Mouse (Mus musculus): Measurements from ENCODE around the gene Mtor. TPM values are rescaled to one million over a fixed set of nuclear protein-coding genes. Genes with fewer than 3 reads are reported as not detected.

Mtor gene
- polyA plus RNA-seq, 1 experiment from 2014 or later = 23.8 TPM

DNA sequence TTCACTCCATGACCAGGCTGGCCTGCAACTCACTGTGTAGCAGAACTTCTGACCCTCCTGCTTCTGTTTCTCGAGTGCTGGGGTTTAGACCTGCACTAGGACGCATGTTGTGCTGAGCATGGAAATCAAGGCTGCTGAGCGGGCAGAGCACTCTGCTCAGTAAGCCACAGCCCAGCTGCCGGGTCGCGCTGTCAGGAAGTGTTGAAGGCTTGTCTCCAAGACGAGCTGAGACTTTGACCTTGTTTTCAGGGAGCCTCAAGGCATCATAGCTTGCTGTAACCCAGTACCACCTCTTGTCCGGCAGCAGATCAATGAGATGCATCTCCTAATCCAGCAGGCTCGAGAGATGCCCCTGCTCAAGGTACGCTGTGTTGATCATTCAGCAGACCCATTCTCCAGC is 121.7 kb downstream of the Mtor start:
- H3K36me3 ChIP-seq (replicated peaks) = peaks cover 94% of the 10 kb centered on the region
- H3K4me2 ChIP-seq = no peak overlapping the region
- no peaks in the 10 kb centered on the region for H3K27me3 ChIP-seq (replicated peaks)
- H3K27ac ChIP-seq = no peak overlapping the region
- H3K9me3 ChIP-seq = no peaks in the 10 kb centered on the region
- no peak overlapping the region for H3K9ac ChIP-seq
- 87% methylated on average over 10 of the region's 10 CpGs for WGBS
- no peaks in the 10 kb centered on the region for H3K4me1 ChIP-seq
- no peak overlapping the region for H3K4me3 ChIP-seq
- ATAC-seq (replicated peaks) = no peak

DNA sequence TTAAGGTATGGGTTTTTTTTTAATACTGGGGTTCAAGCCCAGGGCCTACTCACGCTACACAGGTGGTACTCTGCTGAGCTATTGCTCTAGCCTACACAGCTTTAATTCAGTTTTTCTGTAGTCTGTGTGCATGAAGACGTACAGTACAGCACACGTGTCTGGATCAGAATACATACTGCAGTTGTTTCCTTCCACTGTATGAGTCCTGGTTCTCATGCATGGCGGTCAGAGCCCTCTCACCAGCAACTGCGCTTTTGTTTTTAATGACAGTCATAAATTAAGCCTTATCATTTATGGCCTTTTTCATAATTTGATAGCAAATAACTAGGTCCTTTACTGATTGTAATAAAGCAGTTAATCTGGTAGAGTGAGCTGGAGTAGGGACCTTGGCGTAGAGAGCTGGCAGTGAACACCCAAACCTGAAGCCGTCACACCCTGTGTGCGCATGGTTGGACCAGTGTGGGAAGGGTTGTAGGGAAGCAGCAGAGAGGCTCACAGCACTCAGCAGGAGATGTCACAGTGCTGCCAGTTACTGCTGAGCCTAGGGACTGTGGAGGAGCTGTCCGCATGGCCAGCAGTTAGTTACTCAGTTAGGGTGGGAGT is 122.4 kb downstream of the Mtor start:
- Histone ChIP-seq H3K9ac (no peak overlapping the region), H3K4me2 (no peak overlapping the region), H3K9me3 (no peaks in the 10 kb centered on the region), H3K27ac (no peak overlapping the region), H3K27me3 (replicated peaks) (no peaks in the 10 kb centered on the region), H3K36me3 (replicated peaks) (peaks cover 94% of the 10 kb centered on the region), H3K4me1 (no peaks in the 10 kb centered on the region), H3K4me3 (no peak overlapping the region)
- 98% methylated on average over 9 of the region's 9 CpGs for WGBS
- ATAC-seq (replicated peaks) = no peak

DNA sequence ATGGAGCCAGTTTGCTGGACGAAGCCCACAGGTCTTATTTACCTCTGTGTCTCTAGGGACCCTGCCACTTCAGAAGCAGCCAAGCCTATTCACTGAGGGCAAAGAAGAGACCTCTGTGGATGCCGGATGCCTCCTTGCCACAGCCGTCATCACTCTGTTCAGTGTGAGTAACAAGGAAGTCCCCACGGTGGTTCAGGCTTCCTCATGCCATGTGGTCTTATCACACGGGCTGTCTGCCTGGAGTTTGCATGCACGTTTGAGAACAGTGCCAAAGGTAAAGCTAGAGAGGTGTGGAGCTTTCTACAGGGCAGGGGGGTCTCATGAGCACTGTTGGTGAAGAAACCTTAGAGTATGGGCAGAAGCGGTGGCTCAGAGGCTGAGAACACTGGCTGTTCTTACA is 124.8 kb downstream of the Mtor start:
- Histone ChIP-seq H3K27me3 (replicated peaks) (no peaks in the 10 kb centered on the region), H3K9me3 (no peaks in the 10 kb centered on the region), H3K4me1 (no peaks in the 10 kb centered on the region), H3K36me3 (replicated peaks) (peaks cover 92% of the 10 kb centered on the region), H3K4me2 (no peak overlapping the region), H3K9ac (no peak overlapping the region), H3K4me3 (no peak overlapping the region), H3K27ac (no peak overlapping the region)
- 95% methylated on average over 7 of the region's 7 CpGs for WGBS
- no peak for ATAC-seq (replicated peaks)

DNA sequence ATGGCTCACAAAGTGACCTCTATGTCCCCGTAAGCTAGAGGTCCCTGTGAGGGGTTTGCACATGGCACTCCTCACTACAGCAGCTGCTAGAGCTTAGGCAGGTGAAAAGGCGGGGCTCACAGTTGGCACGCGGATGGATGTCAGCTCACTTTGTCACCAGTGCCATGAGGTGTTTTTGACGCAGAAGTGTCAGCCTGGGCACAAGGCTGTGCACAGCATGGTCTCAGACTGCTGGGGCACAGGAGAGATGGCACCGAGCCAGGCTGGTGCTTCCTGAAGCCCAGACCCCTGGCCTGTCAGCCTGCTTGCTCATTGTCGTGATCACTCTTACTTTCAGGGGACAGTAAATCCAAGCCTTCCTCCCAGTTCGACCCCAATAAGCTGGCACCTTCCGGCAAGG is 132.4 kb downstream of the Mtor start:
- H3K27me3 ChIP-seq (replicated peaks) = no peaks in the 10 kb centered on the region
- 95% methylated on average over 9 of the region's 9 CpGs for WGBS
- peaks cover 55% of the 10 kb centered on the region for H3K36me3 ChIP-seq (replicated peaks)
- no peak overlapping the region for H3K9ac ChIP-seq
- no peak overlapping the region for H3K27ac ChIP-seq
- no peak overlapping the region for H3K4me3 ChIP-seq
- H3K9me3 ChIP-seq = no peaks in the 10 kb centered on the region
- no peak overlapping the region for H3K4me2 ChIP-seq
- no peaks in the 10 kb centered on the region for H3K4me1 ChIP-seq
- no peak for ATAC-seq (replicated peaks)

DNA sequence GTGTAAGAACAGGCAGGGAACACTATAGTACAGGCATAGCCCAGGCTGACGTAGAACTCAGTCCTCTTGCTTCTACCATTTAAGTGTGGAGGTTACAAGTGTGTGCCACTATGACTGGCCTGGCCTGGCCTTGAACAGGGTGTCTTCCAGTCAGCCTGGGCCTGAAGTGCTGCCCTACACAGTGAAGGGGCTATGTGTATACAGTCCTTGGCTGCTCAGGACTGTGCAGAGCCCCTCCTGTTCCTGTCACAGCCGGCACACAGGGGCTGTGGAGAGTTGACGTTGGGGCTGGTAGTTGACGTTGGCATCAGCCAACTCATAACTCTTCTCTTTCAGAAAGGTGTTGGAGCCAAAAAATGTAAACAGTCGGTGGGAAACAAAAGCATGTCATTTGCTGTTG is 133.0 kb downstream of the Mtor start:
- Histone ChIP-seq H3K36me3 (replicated peaks) (peaks cover 48% of the 10 kb centered on the region), H3K9ac (no peak overlapping the region), H3K27me3 (replicated peaks) (no peaks in the 10 kb centered on the region), H3K4me1 (no peaks in the 10 kb centered on the region), H3K27ac (no peak overlapping the region), H3K9me3 (no peaks in the 10 kb centered on the region), H3K4me3 (no peak overlapping the region), H3K4me2 (no peak overlapping the region)
- no peak for ATAC-seq (replicated peaks)
- 91% methylated on average over 5 of the region's 5 CpGs for WGBS

DNA sequence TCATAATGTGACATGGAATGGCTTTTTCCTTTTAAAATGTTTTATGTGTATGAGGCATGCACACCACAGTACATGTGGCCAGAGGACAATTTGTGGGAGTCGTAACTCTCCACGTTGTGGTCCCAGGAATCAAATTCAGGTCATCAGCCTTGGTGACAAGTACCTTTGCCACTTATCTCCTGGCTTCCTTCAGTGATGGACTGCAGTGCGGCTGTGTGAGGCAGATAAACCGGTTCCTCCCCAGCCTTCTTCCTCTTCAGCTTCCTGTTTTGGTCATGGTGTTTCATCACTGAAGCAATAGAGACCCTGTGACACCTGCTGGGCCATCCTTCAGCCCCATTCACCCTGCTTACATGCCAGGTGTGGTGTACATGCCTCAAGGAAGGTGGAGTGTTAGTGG is 134.8 kb downstream of the Mtor start:
- H3K4me3 ChIP-seq = no peak overlapping the region
- no peaks in the 10 kb centered on the region for H3K27me3 ChIP-seq (replicated peaks)
- peaks cover 33% of the 10 kb centered on the region for H3K36me3 ChIP-seq (replicated peaks)
- H3K4me2 ChIP-seq = no peak overlapping the region
- WGBS = 72% methylated on average over 4 of the region's 4 CpGs
- no peak overlapping the region for H3K9ac ChIP-seq
- no peak overlapping the region for H3K27ac ChIP-seq
- ATAC-seq (replicated peaks) = no peak
- no peaks in the 10 kb centered on the region for H3K9me3 ChIP-seq
- no peaks in the 10 kb centered on the region for H3K4me1 ChIP-seq

DNA sequence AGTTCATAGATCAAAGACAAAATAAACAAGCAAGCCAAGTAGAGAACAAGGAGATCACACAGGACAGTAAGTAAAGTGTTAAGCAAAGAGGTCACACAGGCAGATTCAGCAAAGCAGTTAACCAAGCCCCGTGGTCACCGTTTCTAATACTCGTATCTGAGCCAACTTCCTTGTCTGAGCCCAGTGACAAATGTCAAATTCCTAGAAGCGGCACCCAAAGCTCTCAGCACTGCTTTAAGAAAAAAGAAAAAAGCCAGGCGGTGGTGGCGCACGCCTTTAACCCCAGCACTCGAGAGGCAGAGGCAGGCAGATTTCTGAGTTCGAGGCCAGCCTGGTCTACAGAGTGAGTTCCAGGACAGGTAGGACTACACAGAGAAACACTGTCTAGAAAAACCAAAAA is 138.2 kb downstream of the Mtor start:
- peaks cover 4% of the 10 kb centered on the region; the same call in 1 of the 2 replicates for H3K4me1 ChIP-seq
- 84% methylated on average over 9 of the region's 9 CpGs for WGBS
- no peaks in the 10 kb centered on the region for H3K27me3 ChIP-seq (replicated peaks)
- no peak overlapping the region for H3K27ac ChIP-seq
- H3K9me3 ChIP-seq = no peaks in the 10 kb centered on the region
- no peak for ATAC-seq (replicated peaks)
- H3K4me3 ChIP-seq = no peak overlapping the region
- H3K36me3 ChIP-seq (replicated peaks) = peaks cover 16% of the 10 kb centered on the region; the same call in 1 of the 2 replicates
- no peak overlapping the region for H3K4me2 ChIP-seq
- no peak overlapping the region for H3K9ac ChIP-seq

DNA sequence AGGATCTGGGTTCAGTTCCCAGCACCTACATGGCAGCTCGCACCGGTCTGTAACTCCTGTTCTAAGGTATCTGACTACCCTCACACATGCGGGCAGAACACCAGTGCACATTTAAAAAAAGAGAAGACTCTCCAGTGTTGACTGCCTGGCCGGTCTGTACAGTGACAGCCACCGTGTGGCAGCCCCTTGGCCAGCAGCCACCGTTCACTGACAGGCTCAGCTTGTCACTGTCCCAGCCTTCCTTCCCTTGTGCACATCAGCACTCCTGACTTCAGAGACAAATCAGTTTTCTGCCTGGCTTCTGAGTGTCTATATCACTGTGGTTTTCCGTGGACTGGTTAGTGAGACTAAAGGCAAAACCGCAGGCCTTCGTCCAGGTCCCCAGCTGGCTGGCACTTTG is 140.4 kb downstream of the Mtor start:
- WGBS = 80% methylated on average over 9 of the region's 9 CpGs
- Histone ChIP-seq H3K4me1 (peaks cover 18% of the 10 kb centered on the region), H3K27ac (no peak overlapping the region), H3K9me3 (no peaks in the 10 kb centered on the region), H3K36me3 (replicated peaks) (no peaks in the 10 kb centered on the region; the same call in 1 of the 2 replicates), H3K9ac (no peak overlapping the region), H3K4me2 (no peak overlapping the region), H3K4me3 (no peak overlapping the region), H3K27me3 (replicated peaks) (no peaks in the 10 kb centered on the region)
- ATAC-seq (replicated peaks) = no peak

DNA sequence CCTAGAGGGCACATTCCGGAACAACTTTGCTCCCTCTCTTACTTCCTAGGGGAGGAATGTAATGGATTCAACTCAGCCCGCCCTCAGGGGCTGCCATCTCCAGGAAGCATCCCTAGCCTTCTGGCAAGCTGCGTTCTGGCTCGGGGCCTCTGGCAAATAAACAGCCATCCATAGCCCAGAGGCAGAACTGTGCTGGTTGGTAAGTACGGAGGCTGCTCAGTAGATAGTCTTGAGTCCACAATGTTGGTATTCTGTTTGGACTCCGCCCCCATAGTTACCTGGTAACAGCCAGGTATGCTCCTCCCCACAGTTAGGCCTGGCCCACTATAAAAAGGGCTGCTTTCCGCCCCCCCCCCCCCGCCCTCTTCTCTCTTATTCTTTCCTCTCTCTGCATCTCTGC is 141.2 kb downstream of the Mtor start:
- Histone ChIP-seq H3K27ac (no peak overlapping the region), H3K36me3 (replicated peaks) (peaks cover 8% of the 10 kb centered on the region), H3K4me3 (no peak overlapping the region), H3K4me2 (no peak overlapping the region), H3K4me1 (peaks cover 18% of the 10 kb centered on the region), H3K9ac (no peak overlapping the region), H3K27me3 (replicated peaks) (no peaks in the 10 kb centered on the region), H3K9me3 (no peaks in the 10 kb centered on the region)
- 70% methylated on average over 7 of the region's 8 CpGs for WGBS
- ATAC-seq (replicated peaks) = no peak

DNA sequence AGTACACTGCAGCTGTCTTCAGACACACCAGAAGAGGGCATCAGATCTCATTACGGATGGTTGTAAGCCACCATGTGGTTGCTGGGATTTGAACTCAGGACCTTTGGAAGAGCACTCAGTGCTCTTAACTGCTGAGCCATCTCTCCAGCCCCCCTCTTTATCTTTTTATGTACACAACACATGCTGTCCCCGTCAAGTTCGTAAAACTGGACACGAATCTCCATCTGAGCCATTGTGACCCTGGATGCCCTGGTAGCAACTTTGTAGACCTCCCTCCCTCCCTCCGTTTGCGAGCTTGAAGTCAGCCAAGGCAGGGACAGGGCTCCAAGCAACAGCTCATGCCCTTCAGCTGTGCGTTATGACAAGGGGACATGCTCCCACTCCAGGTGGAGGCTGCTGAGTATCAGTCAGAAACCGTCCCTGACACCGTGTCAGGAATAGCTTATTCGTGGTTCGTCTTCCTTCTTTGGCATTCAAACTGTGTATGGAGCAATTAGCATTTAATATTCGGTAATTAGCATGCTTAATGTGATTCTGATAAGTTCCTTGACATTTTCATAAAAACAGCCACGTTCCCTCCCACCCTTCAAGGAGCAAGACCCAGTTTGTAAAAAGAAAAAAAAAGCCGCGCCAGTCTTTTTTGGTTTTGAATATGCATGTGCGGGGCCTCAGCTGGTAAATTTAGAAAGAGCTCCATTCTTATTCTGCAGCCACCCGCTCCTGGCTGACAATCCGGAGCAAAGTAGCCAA is 142.2 kb downstream of the Mtor start:
- Histone ChIP-seq H3K4me2 (peak overlapping the region; percentile 90), H3K27me3 (replicated peaks) (no peaks in the 10 kb centered on the region), H3K4me1 (peaks cover 18% of the 10 kb centered on the region), H3K4me3 (peak overlapping the region; percentile 82), H3K36me3 (replicated peaks) (peaks cover 18% of the 10 kb centered on the region), H3K27ac (peak overlapping the region; percentile 81), H3K9me3 (no peaks in the 10 kb centered on the region), H3K9ac (peak overlapping the region; percentile 47)
- peak; percentile 37; the same call in 1 of the 2 replicates for ATAC-seq (replicated peaks)
- WGBS = 5% methylated on average over 18 of the region's 18 CpGs

DNA sequence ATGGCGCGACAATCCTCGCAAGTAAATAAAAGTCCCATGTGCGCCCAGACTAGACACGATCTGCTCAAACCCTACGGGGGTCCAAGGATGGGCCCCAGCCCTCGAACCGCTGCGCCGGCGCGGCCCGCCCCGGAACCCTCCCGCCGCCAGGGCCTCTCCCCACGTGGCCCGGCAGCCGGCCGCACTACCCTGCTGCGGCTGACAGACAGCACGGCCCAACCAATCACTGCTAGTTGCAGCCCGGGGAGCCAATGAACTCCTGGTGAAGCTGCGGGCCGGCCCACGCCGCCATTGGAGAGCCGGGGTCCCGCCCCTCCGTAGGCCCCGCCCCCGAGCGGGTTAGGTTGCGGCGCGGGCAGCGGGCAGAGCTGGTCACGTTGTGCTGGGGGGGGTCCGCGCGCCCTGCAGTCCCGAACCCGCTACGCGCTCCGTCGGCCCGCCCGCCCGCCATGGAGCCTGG is 142.8 kb downstream of the Mtor start, which contains the start of gene Srm:
TSS of gene Srm (plus strand) at position 333 of the 460 bp plus-strand sequence.
- Histone ChIP-seq H3K9ac (peak within 1 kb of the TSS; percentile 64), H3K9me3 (no peaks in the 10 kb centered on the region), H3K27me3 (replicated peaks) (no peaks in the 10 kb centered on the region), H3K36me3 (replicated peaks) (peaks cover 22% of the 10 kb centered on the region), H3K4me2 (peak within 1 kb of the TSS; percentile 90), H3K4me1 (peaks cover 18% of the 10 kb centered on the region), H3K4me3 (peak within 1 kb of the TSS; percentile 82), H3K27ac (peak within 1 kb of the TSS; percentile 81)
- WGBS = under 1% methylated on average over 44 of the region's 50 CpGs
- peak; percentile 99 for ATAC-seq (replicated peaks)

DNA sequence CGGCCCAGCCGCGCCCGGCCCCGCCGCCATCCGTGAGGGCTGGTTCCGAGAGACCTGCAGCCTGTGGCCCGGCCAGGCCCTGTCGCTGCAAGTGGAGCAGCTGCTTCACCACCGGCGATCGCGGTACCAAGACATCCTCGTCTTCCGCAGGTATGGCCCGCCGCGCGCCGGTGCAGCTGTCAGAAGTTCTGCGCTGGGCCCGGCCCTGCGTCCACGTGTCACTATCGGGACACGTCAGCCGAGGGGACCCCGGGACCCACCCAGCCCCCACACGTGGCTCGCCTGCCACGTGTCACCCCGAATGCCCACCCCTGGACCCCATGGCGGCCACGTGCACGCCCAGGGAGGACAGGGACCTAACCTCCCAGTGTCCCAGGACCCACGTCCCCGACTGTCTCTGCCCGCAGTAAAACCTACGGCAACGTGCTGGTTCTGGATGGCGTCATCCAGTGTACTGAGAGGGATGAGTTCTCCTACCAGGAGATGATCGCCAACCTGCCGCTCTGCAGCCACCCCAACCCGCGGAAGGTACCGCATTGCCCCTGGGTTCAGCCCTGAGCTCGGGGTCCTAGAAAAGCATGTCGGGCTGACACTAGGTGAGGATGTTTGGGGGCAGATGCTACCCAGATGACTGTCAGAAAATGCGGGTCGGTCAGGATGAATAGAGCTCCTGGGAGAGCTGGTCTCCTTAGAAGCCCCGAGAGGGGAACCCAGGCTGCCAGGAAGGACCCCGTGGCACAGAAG is 143.4 kb downstream of the Mtor start:
- Histone ChIP-seq H3K9ac (peak overlapping the region; percentile 64), H3K9me3 (no peaks in the 10 kb centered on the region), H3K4me1 (peaks cover 18% of the 10 kb centered on the region), H3K36me3 (replicated peaks) (peaks cover 22% of the 10 kb centered on the region), H3K4me3 (peak overlapping the region; percentile 82), H3K4me2 (peak overlapping the region; percentile 90), H3K27ac (peak overlapping the region; percentile 62), H3K27me3 (replicated peaks) (no peaks in the 10 kb centered on the region)
- WGBS = 0% methylated on average over 51 of the region's 53 CpGs
- peak; percentile 72 for ATAC-seq (replicated peaks)

Measured in midbrain, embryonic 15.5 days (tissue).